Mouse (Mus musculus) heart, embryonic 11.5 days (tissue): ENCODE measurements around the gene Sdk1. TPM values are rescaled to one million over a fixed set of nuclear protein-coding genes. Genes with fewer than 3 reads are reported as not detected.
A peak's percentile ranks its signal among the peaks of the same experiment; 100 is the strongest.

Experiments used
- ATAC-seq: fragments of 200-750 bp; cut with Nextera tagmentation; replicated peaks from 2 replicates; pipeline ENCODE4 v1.8.0; 2017; ENCODE audit warnings: moderate library complexity; ENCODE audit not compliant: insufficient number of reproducible peaks, low FRiP score, low TSS enrichment
- H3K27ac ChIP-seq: fragments of 300-500 bp; sonication (generic); 2 replicates; pipeline ENCODE4 v1.5.1; 2014; ENCODE audit warnings: mild to moderate bottlenecking, low read depth, low read length
- H3K27me3 ChIP-seq: fragments of 300-500 bp; sonication (generic); 2 replicates; pipeline ENCODE4 v1.6.1; 2014; ENCODE audit warnings: mild to moderate bottlenecking, low read length, mixed read lengths; ENCODE audit not compliant: control insufficient read depth, insufficient read depth
- H3K36me3 ChIP-seq: fragments of 300-500 bp; sonication (generic); 2 replicates; pipeline ENCODE4 v1.6.1; 2014; ENCODE audit warnings: mild to moderate bottlenecking, low read length, moderate library complexity, mixed read lengths; ENCODE audit not compliant: control insufficient read depth, insufficient read depth
- H3K4me1 ChIP-seq: fragments of 300-500 bp; sonication (generic); 2 replicates; pipeline ENCODE4 v1.6.1; 2014; ENCODE audit warnings: low read length; ENCODE audit not compliant: control insufficient read depth, insufficient read depth
- H3K4me2 ChIP-seq: fragments of 300-500 bp; sonication (generic); 2 replicates; pipeline ENCODE4 v1.6.1; 2014; ENCODE audit warnings: mild to moderate bottlenecking, moderate library complexity
- H3K4me3 ChIP-seq: fragments of 300-500 bp; sonication (generic); 2 replicates; pipeline ENCODE4 v1.5.1; 2014; ENCODE audit warnings: low read depth, low read length
- H3K9ac ChIP-seq: fragments of 300-500 bp; sonication (generic); 2 replicates; pipeline ENCODE4 v1.6.1; 2014; ENCODE audit warnings: mild to moderate bottlenecking, low read depth, low read length, moderate library complexity
- H3K9me3 ChIP-seq: fragments of 300-500 bp; sonication (generic); replicated peaks from 2 replicates; pipeline ENCODE4 v1.6.1; 2016; ENCODE audit warnings: low read length; ENCODE audit not compliant: control insufficient read depth
- WGBS: fragments of 180-500 bp; shearing (Covaris S2); extraction: QIAGEN DNeasy Blood & Tissue Kit; methylation state at CpG from one replicate; pipeline ENCODE4 v1.1.7; 2014; ENCODE audit not compliant: insufficient replicate concordance; 5-methylcytosine and 5-hydroxymethylcytosine counted together
- polyA plus RNA-seq: library from polyadenylated mRNA; unstranded; fragments of >200 nt; fragmentation: Nextera tagmentation; extraction: Ambion mirVana; gene quantifications from 2 replicates; pipeline ENCODE4 v1.2.1, GENCODE M21; 2014

Sdk1 gene
- polyA plus RNA-seq, 1 experiment from 2014 or later = 3.1 TPM

DNA sequence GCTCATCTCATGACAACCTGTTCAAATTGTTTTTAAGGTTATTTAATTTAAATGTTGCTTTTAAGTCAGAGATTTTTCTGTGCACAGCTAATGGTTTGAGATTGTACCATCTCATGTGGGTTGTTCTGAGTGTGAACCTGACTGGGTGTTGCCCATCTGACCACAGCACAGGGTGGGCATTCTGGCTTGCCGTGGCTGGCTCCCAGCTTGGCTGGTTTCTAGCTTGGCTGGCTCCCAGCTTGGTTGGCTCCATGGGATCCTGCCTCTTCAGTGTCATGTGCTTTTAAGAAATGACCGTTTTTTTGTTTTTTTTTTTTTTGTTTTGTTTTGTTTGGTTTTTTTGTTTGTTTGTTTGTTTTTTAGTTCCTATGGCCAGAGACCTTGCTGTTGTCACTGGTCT, 326.8 kb downstream of the Sdk1 start:
- H3K27me3 ChIP-seq = no peaks in the 10 kb centered on the region
- no peak for ATAC-seq
- H3K36me3 ChIP-seq = no peaks in the 10 kb centered on the region
- WGBS = 85% methylated on average over 2 of the region's 2 CpGs
- no peak overlapping the region for H3K9ac ChIP-seq
- H3K4me3 ChIP-seq = no peak overlapping the region
- H3K4me2 ChIP-seq = no peak overlapping the region
- H3K27ac ChIP-seq = no peak overlapping the region
- H3K9me3 ChIP-seq = no peaks in the 10 kb centered on the region
- no peaks in the 10 kb centered on the region for H3K4me1 ChIP-seq

DNA sequence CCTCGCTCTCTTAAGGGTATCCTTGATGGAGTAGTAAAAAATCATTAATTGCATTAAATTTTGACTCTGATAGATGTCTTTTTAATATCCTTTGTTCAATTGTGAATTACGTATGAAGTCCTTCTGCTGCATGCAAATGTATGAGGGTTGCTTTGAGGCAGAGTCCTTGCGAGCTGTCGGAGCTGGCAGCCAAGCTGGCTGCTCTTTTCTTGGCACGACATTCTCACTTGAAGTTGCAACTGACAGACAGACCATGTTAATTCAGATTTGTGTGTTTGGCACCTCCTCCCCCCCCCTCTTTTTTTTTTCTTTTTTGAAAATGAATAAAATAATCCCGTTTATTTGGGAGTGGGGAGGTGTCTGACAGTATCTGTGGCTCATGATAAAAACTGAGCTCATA, 329.2 kb downstream of the Sdk1 start:
- 71% methylated on average over 6 of the region's 6 CpGs for WGBS
- no peak for ATAC-seq
- H3K4me1 ChIP-seq = 0 out of 2 replicates have a peak, but pooled peaks cover 3% of the 10 kb centered on the region
- no peak overlapping the region for H3K27ac ChIP-seq
- H3K4me2 ChIP-seq = no peak overlapping the region
- H3K27me3 ChIP-seq = no peaks in the 10 kb centered on the region
- no peaks in the 10 kb centered on the region for H3K36me3 ChIP-seq
- no peaks in the 10 kb centered on the region for H3K9me3 ChIP-seq
- H3K9ac ChIP-seq = no peak overlapping the region
- H3K4me3 ChIP-seq = no peak overlapping the region

DNA sequence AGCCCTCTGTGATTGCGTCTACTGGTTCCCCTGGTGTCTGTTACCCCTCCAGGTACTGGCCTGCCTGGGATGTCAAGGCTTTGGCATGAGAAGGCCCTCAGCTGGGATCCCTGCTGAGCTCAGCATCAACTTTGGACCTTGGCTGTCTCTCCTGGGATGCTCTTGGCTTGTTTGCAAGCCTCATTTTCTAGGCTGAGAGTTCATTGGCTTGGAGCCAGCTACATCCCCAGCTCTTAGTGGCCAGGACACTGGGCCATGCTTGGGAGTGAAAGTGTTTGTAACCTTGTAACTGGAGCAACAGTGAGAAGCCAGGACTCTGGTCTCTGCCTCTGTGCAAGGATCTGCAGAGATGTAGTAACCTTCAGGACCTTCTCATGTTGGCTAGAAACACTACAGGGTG, 333.0 kb downstream of the Sdk1 start:
- WGBS = 75% methylated on average over 1 of the region's 1 CpGs
- Histone ChIP-seq H3K4me2 (no peak overlapping the region), H3K27ac (no peak overlapping the region), H3K4me1 (0 out of 2 replicates have a peak, but pooled peaks cover 3% of the 10 kb centered on the region), H3K27me3 (no peaks in the 10 kb centered on the region), H3K9me3 (no peaks in the 10 kb centered on the region), H3K9ac (no peak overlapping the region), H3K36me3 (no peaks in the 10 kb centered on the region), H3K4me3 (no peak overlapping the region)
- no peak for ATAC-seq

DNA sequence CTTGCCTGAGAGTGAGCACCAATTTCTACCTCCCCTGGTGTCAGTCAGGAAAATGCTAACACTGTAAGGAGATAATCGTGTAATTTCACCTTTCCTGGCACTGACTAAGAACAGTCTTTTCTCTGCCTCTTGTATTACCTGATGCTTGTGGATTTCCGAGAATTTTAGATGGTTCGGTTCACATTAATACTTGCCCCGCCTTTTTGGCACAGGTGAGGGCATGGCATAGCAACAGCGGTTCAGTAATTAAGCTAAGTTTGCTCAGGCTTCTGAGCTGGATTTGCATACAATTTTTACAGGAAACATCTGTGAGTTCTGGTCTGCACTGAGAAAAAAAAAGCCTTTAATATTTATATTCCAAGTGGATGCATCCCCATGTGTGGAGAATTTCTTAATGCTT, 350.0 kb downstream of the Sdk1 start:
- WGBS = 84% methylated on average over 5 of the region's 5 CpGs
- no peaks in the 10 kb centered on the region for H3K36me3 ChIP-seq
- H3K4me3 ChIP-seq = no peak overlapping the region
- ATAC-seq = no peak
- no peaks in the 10 kb centered on the region for H3K27me3 ChIP-seq
- H3K4me2 ChIP-seq = no peak overlapping the region
- H3K9me3 ChIP-seq = no peaks in the 10 kb centered on the region
- H3K4me1 ChIP-seq = no peaks in the 10 kb centered on the region
- H3K27ac ChIP-seq = no peak overlapping the region
- no peak overlapping the region for H3K9ac ChIP-seq

DNA sequence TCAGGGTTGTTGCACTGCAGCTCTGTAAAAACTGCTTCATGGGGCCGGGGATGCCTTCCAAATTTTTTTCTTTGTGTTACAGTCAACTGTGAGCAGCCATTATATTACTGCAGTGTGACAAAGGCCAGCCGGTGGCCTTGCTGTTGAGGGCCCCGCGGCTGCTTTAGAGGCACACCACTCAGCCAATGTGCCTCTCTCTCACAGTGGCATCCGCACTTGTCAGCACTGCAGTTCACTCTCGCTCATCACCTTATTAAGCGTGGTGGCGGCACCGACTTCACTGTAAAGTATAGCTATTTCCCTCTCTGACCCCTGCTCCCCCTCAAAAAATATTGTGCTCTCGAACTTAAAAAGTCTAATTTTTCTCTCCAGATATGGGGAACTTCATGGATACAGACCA, 371.4 kb downstream of the Sdk1 start:
- H3K27ac ChIP-seq = peak overlapping the region; percentile 52
- H3K27me3 ChIP-seq = no peaks in the 10 kb centered on the region
- ATAC-seq = peak; percentile 61; the same call in 1 of the 2 replicates
- H3K9ac ChIP-seq = no peak overlapping the region
- peaks cover 9% of the 10 kb centered on the region for H3K4me1 ChIP-seq
- WGBS = 36% methylated on average over 10 of the region's 10 CpGs
- no peaks in the 10 kb centered on the region for H3K36me3 ChIP-seq
- no peaks in the 10 kb centered on the region for H3K9me3 ChIP-seq
- 0 out of 2 replicates have a peak overlapping the region, but pooled peaks have one; percentile 2 for H3K4me3 ChIP-seq
- peak overlapping the region; percentile 45 for H3K4me2 ChIP-seq

DNA sequence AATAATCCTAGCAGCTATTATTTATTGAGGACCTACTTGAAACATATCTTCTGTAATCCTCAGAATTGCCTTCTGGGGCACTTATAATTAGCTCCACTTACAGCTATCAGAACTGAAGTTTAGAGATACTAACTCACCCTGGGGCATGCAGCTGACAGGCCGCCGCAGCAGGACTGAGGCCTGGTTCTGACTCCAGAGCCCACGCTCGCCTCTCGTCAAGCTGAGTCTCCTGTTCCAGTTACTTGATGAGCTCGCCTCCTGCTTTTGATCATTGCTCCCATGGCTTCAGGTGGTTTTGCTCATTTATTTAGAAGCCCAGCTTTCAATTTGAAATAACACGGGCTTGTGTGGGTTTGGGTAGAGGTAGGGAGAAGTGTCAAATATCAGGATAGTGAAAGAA, 374.5 kb downstream of the Sdk1 start:
- no peak for ATAC-seq
- no peak overlapping the region for H3K27ac ChIP-seq
- 35% methylated on average over 7 of the region's 7 CpGs for WGBS
- no peaks in the 10 kb centered on the region for H3K9me3 ChIP-seq
- no peak overlapping the region for H3K4me2 ChIP-seq
- H3K4me1 ChIP-seq = peaks cover 9% of the 10 kb centered on the region
- no peaks in the 10 kb centered on the region for H3K36me3 ChIP-seq
- H3K4me3 ChIP-seq = no peak overlapping the region
- no peaks in the 10 kb centered on the region for H3K27me3 ChIP-seq
- H3K9ac ChIP-seq = no peak overlapping the region

DNA sequence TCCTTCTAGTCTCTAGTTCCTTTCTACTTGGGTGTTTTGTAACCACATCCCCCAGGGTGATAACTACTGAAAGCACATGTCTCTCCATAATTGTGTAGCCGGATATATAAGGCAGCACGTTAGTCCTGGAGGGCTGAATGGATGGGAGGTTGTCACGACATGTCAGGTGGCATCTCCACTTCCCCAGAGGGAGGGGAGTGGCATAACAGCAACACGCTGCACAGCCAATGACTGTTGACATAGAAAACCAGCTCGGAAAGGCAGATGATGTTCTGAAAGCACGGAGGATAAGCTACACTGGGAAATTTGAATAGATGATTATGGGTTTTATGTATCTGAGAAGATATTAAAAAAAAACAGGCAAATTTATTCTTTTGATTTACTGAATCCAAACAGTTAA, 376.4 kb downstream of the Sdk1 start:
- no peak for ATAC-seq
- H3K9ac ChIP-seq = no peak overlapping the region
- 66% methylated on average over 6 of the region's 6 CpGs for WGBS

DNA sequence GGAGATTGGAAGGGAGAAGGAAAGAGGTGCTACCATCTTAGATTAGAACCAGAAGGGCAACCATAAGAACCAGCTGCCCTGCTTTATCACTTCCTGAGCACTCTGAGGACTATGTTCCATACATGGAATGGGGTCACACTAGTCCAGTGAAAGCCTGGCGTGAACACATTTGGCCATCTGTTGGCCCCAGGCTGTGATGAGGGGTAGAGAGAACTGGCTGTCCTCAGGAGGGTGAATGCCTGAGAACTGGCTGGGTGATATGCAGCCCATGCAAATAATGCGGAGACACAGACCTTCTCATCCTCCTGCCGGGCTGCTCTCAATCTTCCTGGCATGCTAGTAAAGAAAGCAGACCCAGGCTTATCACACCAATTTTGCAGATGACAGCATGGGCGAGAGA, 384.1 kb downstream of the Sdk1 start:
- no peaks in the 10 kb centered on the region for H3K9me3 ChIP-seq
- no peaks in the 10 kb centered on the region for H3K27me3 ChIP-seq
- ATAC-seq = no peak
- no peaks in the 10 kb centered on the region for H3K4me1 ChIP-seq
- H3K4me3 ChIP-seq = no peak overlapping the region
- no peak overlapping the region for H3K9ac ChIP-seq
- H3K36me3 ChIP-seq = no peaks in the 10 kb centered on the region
- H3K4me2 ChIP-seq = no peak overlapping the region
- no peak overlapping the region for H3K27ac ChIP-seq
- 57% methylated on average over 4 of the region's 4 CpGs for WGBS

More for the DNA sequence above, 376.4 kb downstream of the Sdk1 start:
- Histone ChIP-seq H3K4me2 (no peak overlapping the region), H3K4me1 (peaks cover 9% of the 10 kb centered on the region), H3K27me3 (no peaks in the 10 kb centered on the region), H3K4me3 (no peak overlapping the region), H3K36me3 (no peaks in the 10 kb centered on the region), H3K27ac (no peak overlapping the region), H3K9me3 (no peaks in the 10 kb centered on the region)

DNA sequence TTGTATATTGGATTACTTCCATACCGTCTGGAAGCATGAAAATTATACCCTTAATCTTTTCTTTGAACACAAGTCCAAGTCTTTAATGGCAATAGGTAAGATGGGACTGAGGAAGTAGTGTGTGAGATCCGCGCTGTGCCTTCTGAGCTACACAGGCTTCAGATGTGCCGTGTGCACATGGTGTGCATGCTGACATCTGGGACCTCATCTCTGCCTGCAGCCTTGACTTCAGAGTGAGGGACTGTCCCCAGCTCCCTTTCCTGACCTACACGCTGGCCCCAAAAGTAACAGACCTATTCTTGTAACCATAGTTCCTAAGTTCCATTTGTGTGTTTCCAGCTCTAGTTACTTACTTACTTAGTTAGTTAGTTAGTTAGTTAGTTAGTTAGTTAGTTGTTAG, 390.4 kb downstream of the Sdk1 start:
- Histone ChIP-seq H3K27me3 (no peaks in the 10 kb centered on the region), H3K9me3 (no peaks in the 10 kb centered on the region), H3K4me3 (no peak overlapping the region), H3K4me1 (no peaks in the 10 kb centered on the region), H3K27ac (no peak overlapping the region), H3K36me3 (no peaks in the 10 kb centered on the region), H3K9ac (no peak overlapping the region), H3K4me2 (no peak overlapping the region)
- ATAC-seq = no peak
- 88% methylated on average over 5 of the region's 5 CpGs for WGBS
